Comparison of ENCODE assay signal across 10 mouse cellular contexts in the genomic region with DNA sequence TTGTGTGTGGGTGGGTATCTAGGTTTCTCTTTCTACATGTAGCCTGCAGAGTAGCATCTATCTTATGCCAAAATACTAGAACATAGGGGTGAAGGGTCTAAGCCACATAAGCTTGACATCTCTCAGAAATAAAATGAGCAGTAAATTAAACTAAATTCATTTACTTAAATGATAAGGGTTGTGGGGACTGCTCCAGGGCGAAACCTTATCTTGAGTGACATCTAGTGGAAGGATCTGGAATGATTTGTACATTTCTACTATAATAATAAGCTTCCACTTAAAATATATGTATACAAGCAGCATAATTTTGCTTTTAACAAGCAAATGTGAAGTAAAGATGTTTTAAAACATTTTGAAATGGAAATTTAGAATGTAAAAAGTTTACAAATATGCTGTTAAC.
DNase-seq lines count a peak whose midpoint lies in the region; ATAC-seq and TF ChIP-seq lines count a peak whose summit lies in the region.
"Had no signal": no experiment of that assay in that cellular context is flagged by ENCODE, and none has a peak within 500 bp of the region (broad histone marks: within the 10 kb centered on the region; RNA-seq: fewer than 3 reads in every experiment).

No protein-coding gene starts in this region.

- TF ChIP-seq EP300 in lung, postnatal 0 days (IDR thresholded peaks at IDR 0.05), result no peak

- no peak for TF ChIP-seq CTCF in cerebellum, adult 2 months (IDR thresholded peaks at IDR 0.05; ENCODE audit: borderline replicate concordance, insufficient read depth, low read depth, low read length)
- peak; percentile 41 for TF ChIP-seq CTCF in lung, postnatal 0 days (IDR thresholded peaks at IDR 0.05)
- TF ChIP-seq CTCF in lung, adult 2 months (IDR thresholded peaks at IDR 0.05; ENCODE audit: insufficient read depth, low read length), result no peak

- no peak for DNase-seq in cerebellum, adult 2 months
- DNase-seq in lung, postnatal 0 days (ENCODE audit: low spot score), result peak; percentile 37
- DNase-seq in lung, adult 2 months, result no peak
- peak; percentile 0 for DNase-seq in splenic B cell, adult 2 months (ENCODE audit: low read depth, low spot score)
- DNase-seq in adrenal gland, postnatal 4 days (ENCODE audit: low spot score in 2 of 2), result no peak
- DNase-seq: heart, postnatal 36 days had no signal

- no peak overlapping the region for H3K9ac ChIP-seq in lung, postnatal 0 days (replicated peaks; ENCODE audit: low read depth)
- H3K9ac ChIP-seq in forebrain, embryonic 15.5 days (replicated peaks), result no peak overlapping the region

- H3K27me3 ChIP-seq in cerebellum, adult 2 months (ENCODE audit: control insufficient read depth, insufficient read depth, low read length), result no peaks in the 10 kb centered on the region
- H3K27me3 ChIP-seq in lung, postnatal 0 days (replicated peaks; ENCODE audit: insufficient read depth, low read length), result no peaks in the 10 kb centered on the region
- H3K27me3 ChIP-seq in forebrain, embryonic 15.5 days, result no peaks in the 10 kb centered on the region
- H3K27me3 ChIP-seq in splenic B cell, adult 2 months (ENCODE audit: control insufficient read depth, insufficient read depth, low read length, poor library complexity, severe bottlenecking), result no peaks in the 10 kb centered on the region
- H3K27me3 ChIP-seq: megakaryocyte, embryonic 14.5 days had no signal

- 18% methylated on average over 1 of the region's 1 CpGs for WGBS in cerebellum, adult 2 months
- 5% methylated on average over 1 of the region's 1 CpGs for WGBS in lung, postnatal 0 days
- 21% methylated on average over 1 of the region's 1 CpGs for WGBS in lung, adult 2 months
- 20% methylated on average over 1 of the region's 1 CpGs for WGBS in forebrain, embryonic 15.5 days

- 0 out of 2 replicates have a peak, but pooled peaks have one; percentile 45 for ATAC-seq in cerebellum, adult (ENCODE audit: insufficient number of reproducible peaks, low FRiP score, low TSS enrichment)
- ATAC-seq in lung, postnatal 0 days, result no peak
- ATAC-seq in forebrain, embryonic 15.5 days (replicated peaks), result peak; percentile 70; the same call in 1 of the 2 replicates
- no peak for ATAC-seq in megakaryocyte-erythroid progenitor cell, adult 5-6 weeks (replicated peaks; ENCODE audit: low FRiP score, low TSS enrichment, poor library complexity, severe bottlenecking)

- H3K4me2 ChIP-seq in lung, postnatal 0 days (replicated peaks; ENCODE audit: low read depth, low read length), result no peak overlapping the region
- no peak overlapping the region for H3K4me2 ChIP-seq in forebrain, embryonic 15.5 days (replicated peaks)

- H3K4me3 ChIP-seq in cerebellum, adult 2 months (replicated peaks; ENCODE audit: insufficient read depth, low read depth, low read length), result no peak overlapping the region
- H3K4me3 ChIP-seq in lung, postnatal 0 days (ENCODE audit: low read depth, low read length), result no peak overlapping the region
- H3K4me3 ChIP-seq in lung, adult 2 months (replicated peaks; ENCODE audit: extremely low read depth, low read depth, low read length), result no peak overlapping the region
- H3K4me3 ChIP-seq in forebrain, embryonic 15.5 days, result no peak overlapping the region
- H3K4me3 ChIP-seq: megakaryocyte, embryonic 14.5 days had no signal

- no peak for TF ChIP-seq POLR2A in cerebellum, adult 2 months (IDR thresholded peaks at IDR 0.05; ENCODE audit: borderline replicate concordance, insufficient read depth, low read length)
- no peak for TF ChIP-seq POLR2A in lung, adult 2 months (IDR thresholded peaks at IDR 0.05; ENCODE audit: borderline replicate concordance, extremely low read depth, low read depth, low read length)

- H3K27ac ChIP-seq in cerebellum, adult 2 months (ENCODE audit: insufficient read depth, low read length), result no peak overlapping the region
- H3K27ac ChIP-seq in lung, postnatal 0 days (ENCODE audit: low read length), result no peak overlapping the region
- H3K27ac ChIP-seq in forebrain, embryonic 15.5 days (replicated peaks), result no peak overlapping the region

- no peaks in the 10 kb centered on the region for H3K36me3 ChIP-seq in lung, postnatal 0 days (ENCODE audit: insufficient read depth, low read length)
- no peaks in the 10 kb centered on the region for H3K36me3 ChIP-seq in forebrain, embryonic 15.5 days
- no peaks in the 10 kb centered on the region for H3K36me3 ChIP-seq in splenic B cell, adult 2 months (ENCODE audit: control insufficient read depth, insufficient read depth, low read length, poor library complexity, severe bottlenecking)

- no peaks in the 10 kb centered on the region for H3K4me1 ChIP-seq in cerebellum, adult 2 months (ENCODE audit: control insufficient read depth, insufficient read depth, low read length)
- H3K4me1 ChIP-seq in lung, postnatal 0 days (ENCODE audit: insufficient read depth, low read depth, low read length), result no peaks in the 10 kb centered on the region
- no peaks in the 10 kb centered on the region for H3K4me1 ChIP-seq in lung, adult 2 months (ENCODE audit: control insufficient read depth, insufficient read depth, low read length)
- no peaks in the 10 kb centered on the region for H3K4me1 ChIP-seq in forebrain, embryonic 15.5 days
- H3K4me1 ChIP-seq: megakaryocyte, embryonic 14.5 days had no signal

- H3K9me3 ChIP-seq in lung, postnatal 0 days (ENCODE audit: low read length), result no peaks in the 10 kb centered on the region
- no peaks in the 10 kb centered on the region for H3K9me3 ChIP-seq in forebrain, embryonic 15.5 days
- H3K9me3 ChIP-seq: megakaryocyte, embryonic 14.5 days had no signal

Comparison
In these comparisons a context has a peak if more than half of its experiments do, and no peak if none do; other contexts are left out.
1. DNase-seq: peak in lung, postnatal 0 days (single experiment) and splenic B cell, adult 2 months (single experiment); none in cerebellum, adult 2 months (0 of 2), lung, adult 2 months (single experiment) and adrenal gland, postnatal 4 days (0 of 2).
2. ATAC-seq: peak in cerebellum, adult (single experiment) and forebrain, embryonic 15.5 days (single experiment); none in lung, postnatal 0 days (single experiment) and megakaryocyte-erythroid progenitor cell, adult 5-6 weeks (single experiment).